Mouse (Mus musculus): ENCODE data around the gene Arhgap18. TPM values are rescaled to one million over a fixed set of nuclear protein-coding genes. Genes with fewer than 3 reads are reported as not detected.

Gene Arhgap18
- total and polyA plus RNA-seq, 2 experiments from 2014 or later = 31.7 to 32.5 TPM

DNA sequence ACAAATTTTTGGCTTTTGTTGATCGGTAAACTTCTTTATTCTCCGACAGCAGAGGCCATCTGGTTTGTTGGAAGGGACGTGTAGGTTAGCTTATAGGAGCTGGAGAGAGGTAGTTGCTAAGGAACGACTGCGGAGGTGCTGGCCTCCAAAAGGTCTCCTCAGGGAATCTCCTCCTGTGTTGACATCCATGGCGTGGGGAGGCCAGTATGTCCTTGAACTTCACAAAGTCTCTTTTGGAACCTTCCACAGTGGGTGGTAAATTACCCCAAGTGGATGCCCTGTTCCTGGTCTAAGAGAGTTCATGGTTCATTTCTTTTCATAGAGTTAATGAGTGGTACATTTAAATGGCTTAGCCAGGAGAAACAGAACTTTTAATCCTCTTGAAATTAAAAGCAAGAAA, 136.0 kb downstream of the Arhgap18 start:
- Histone ChIP-seq H3K36me3 (replicated peaks; ENCODE audit: control insufficient read depth, insufficient read depth, low read length) (peaks cover 21% of the 10 kb centered on the region), H3K4me3 (ENCODE audit: low read depth, low read length) (no peak overlapping the region), H3K9ac (replicated peaks; ENCODE audit: low read depth, low read length) (no peak overlapping the region), H3K4me2 (ENCODE audit: low read depth, low read length) (no peak overlapping the region), H3K27ac (ENCODE audit: low read depth) (no peak overlapping the region), H3K4me1 (ENCODE audit: control insufficient read depth, insufficient read depth) (no peaks in the 10 kb centered on the region), H3K9me3 (replicated peaks; ENCODE audit: control insufficient read depth, low read length) (no peaks in the 10 kb centered on the region), H3K27me3 (ENCODE audit: control insufficient read depth, insufficient read depth, low read length) (no peaks in the 10 kb centered on the region)
- TF ChIP-seq CTCF (IDR thresholded peaks at IDR 0.05; ENCODE audit: low read depth) (no peak), EP300 (IDR thresholded peaks at IDR 0.05; ENCODE audit: low read depth) (no peak)
- ATAC-seq (ENCODE audit: insufficient read depth, low read depth) (no peak), DNase-seq (ENCODE audit: low spot score) (no peak)
- 57% methylated on average over 6 of the region's 6 CpGs for WGBS

DNA sequence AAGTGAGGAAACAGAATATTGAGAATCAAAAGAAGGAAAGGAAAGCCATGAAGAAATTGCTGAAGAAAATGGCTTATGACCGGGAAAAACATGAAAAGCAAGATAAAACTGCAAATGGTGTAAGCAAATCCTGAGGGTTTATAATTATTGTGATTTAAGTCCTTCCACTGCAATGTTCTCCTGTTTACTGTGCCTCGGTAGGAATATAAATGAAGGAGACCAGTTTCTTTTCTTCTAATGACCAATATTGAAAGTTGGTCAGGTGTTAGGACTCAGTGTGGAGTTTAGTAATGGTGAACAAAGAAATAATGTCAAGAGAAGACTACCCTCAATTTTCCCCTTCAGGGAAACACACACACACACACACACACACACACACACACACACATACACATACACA, 136.5 kb downstream of the Arhgap18 start:
- ATAC-seq (ENCODE audit: insufficient read depth, low read depth) (no peak), DNase-seq (ENCODE audit: low spot score) (no peak)
- WGBS = 78% methylated on average over 2 of the region's 2 CpGs

DNA sequence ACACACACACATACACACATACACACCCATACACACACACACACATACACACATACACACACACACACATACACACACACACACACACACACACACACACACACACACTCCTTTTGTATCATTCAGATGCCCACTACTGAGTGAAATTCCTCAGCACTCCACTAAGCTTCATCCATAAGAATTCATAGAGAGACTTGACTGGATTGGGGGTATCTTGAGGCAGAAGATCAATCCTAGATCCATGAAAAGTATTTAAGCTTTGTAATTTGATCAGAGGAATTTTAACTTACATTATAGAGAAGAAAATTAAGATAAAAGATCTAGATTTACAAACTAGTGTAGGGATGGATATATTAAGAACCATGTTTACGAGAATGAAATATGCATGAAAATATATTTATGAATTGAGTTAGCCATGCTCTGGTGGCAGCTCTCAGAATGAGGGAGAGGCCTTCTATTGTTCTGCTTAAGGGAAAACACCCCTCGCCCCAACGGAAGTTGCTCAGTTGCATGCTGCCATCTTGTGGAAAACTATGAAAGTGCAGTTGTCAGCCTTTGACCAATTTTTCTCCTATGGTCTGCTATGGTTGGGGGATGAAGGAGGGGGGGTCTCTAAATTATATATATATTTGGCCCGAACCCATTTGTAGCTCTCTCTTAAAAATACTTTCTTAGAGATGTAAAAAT, 137.2 kb downstream of the Arhgap18 start:
- Histone ChIP-seq H3K27me3 (ENCODE audit: control insufficient read depth, insufficient read depth, low read length) (no peaks in the 10 kb centered on the region), H3K36me3 (replicated peaks; ENCODE audit: control insufficient read depth, insufficient read depth, low read length) (peaks cover 17% of the 10 kb centered on the region), H3K9ac (replicated peaks; ENCODE audit: low read depth, low read length) (no peak overlapping the region), H3K4me1 (ENCODE audit: control insufficient read depth, insufficient read depth) (no peaks in the 10 kb centered on the region), H3K4me3 (ENCODE audit: low read depth, low read length) (no peak overlapping the region), H3K4me2 (ENCODE audit: low read depth, low read length) (no peak overlapping the region), H3K9me3 (replicated peaks; ENCODE audit: control insufficient read depth, low read length) (no peaks in the 10 kb centered on the region), H3K27ac (ENCODE audit: low read depth) (no peak overlapping the region)
- peak; percentile 95 for TF ChIP-seq CTCF (IDR thresholded peaks at IDR 0.05; ENCODE audit: low read depth)
- no peak for TF ChIP-seq EP300 (IDR thresholded peaks at IDR 0.05; ENCODE audit: low read depth)
- 5% methylated on average over 4 of the region's 4 CpGs for WGBS
- ATAC-seq (ENCODE audit: insufficient read depth, low read depth) (peak; percentile 36; the same call in 1 of the 2 replicates), DNase-seq (ENCODE audit: low spot score) (peak; percentile 77)

More for the DNA sequence above, 136.5 kb downstream of the Arhgap18 start:
- Histone ChIP-seq H3K36me3 (replicated peaks; ENCODE audit: control insufficient read depth, insufficient read depth, low read length) (peaks cover 21% of the 10 kb centered on the region), H3K27me3 (ENCODE audit: control insufficient read depth, insufficient read depth, low read length) (no peaks in the 10 kb centered on the region), H3K9me3 (replicated peaks; ENCODE audit: control insufficient read depth, low read length) (no peaks in the 10 kb centered on the region), H3K4me2 (ENCODE audit: low read depth, low read length) (no peak overlapping the region), H3K27ac (ENCODE audit: low read depth) (no peak overlapping the region), H3K4me1 (ENCODE audit: control insufficient read depth, insufficient read depth) (no peaks in the 10 kb centered on the region), H3K9ac (replicated peaks; ENCODE audit: low read depth, low read length) (no peak overlapping the region), H3K4me3 (ENCODE audit: low read depth, low read length) (no peak overlapping the region)
- TF ChIP-seq EP300 (IDR thresholded peaks at IDR 0.05; ENCODE audit: low read depth) = no peak
- no peak for TF ChIP-seq CTCF (IDR thresholded peaks at IDR 0.05; ENCODE audit: low read depth)

DNA sequence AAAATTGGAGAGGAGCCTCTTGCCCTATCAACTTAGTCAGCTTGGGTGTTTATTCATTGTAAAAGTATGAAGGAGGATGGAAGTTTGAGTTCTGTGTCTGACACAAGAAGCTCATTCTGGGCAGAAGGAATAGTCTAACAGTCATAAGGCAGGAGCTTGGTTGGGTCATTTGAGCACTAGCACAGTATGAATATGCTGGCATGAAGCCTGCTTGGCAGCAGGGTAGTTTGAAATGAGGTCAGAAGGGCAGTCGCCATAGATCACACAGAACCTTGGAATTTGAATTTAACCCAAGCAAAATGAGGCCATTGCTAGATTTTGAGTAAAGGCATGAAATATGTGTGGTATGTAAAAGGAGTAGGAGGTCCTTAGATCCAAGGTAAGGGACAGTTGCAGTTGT, 139.9 kb downstream of the Arhgap18 start:
- no peak for TF ChIP-seq CTCF (IDR thresholded peaks at IDR 0.05; ENCODE audit: low read depth)
- TF ChIP-seq EP300 (IDR thresholded peaks at IDR 0.05; ENCODE audit: low read depth) = no peak
- Histone ChIP-seq H3K4me2 (ENCODE audit: low read depth, low read length) (no peak overlapping the region), H3K4me1 (ENCODE audit: control insufficient read depth, insufficient read depth) (no peaks in the 10 kb centered on the region), H3K9ac (replicated peaks; ENCODE audit: low read depth, low read length) (no peak overlapping the region), H3K36me3 (replicated peaks; ENCODE audit: control insufficient read depth, insufficient read depth, low read length) (peaks cover 9% of the 10 kb centered on the region; the same call in 1 of the 2 replicates), H3K4me3 (ENCODE audit: low read depth, low read length) (no peak overlapping the region), H3K9me3 (replicated peaks; ENCODE audit: control insufficient read depth, low read length) (no peaks in the 10 kb centered on the region), H3K27ac (ENCODE audit: low read depth) (no peak overlapping the region), H3K27me3 (ENCODE audit: control insufficient read depth, insufficient read depth, low read length) (no peaks in the 10 kb centered on the region)
- no peak for DNase-seq (ENCODE audit: low spot score)
- WGBS = 79% methylated on average over 1 of the region's 1 CpGs
- no peak for ATAC-seq (ENCODE audit: insufficient read depth, low read depth)

DNA sequence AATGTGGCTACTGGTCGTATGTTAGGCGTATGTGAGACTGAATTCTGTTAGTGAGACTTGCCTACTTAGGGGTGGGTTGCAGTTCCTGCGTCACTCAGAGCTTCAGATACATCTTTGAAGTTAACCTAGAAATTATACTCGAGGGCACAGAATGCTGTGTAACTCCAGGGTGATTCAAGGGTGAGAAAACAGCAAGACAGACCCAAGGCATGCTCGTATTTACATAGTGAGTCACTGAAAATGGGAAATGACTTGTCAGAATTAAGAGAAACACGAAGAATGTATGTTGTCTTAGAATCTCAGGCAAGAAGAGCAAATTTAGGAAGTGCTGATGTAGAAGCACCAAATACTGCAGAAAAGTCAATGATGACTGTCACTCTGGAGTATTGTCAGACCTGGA, 142.5 kb downstream of the Arhgap18 start:
- H3K27ac ChIP-seq (ENCODE audit: low read depth) = no peak overlapping the region
- ATAC-seq (ENCODE audit: insufficient read depth, low read depth) (no peak), DNase-seq (ENCODE audit: low spot score) (no peak)
- TF ChIP-seq EP300 (IDR thresholded peaks at IDR 0.05; ENCODE audit: low read depth) (no peak), CTCF (IDR thresholded peaks at IDR 0.05; ENCODE audit: low read depth) (no peak)
- 73% methylated on average over 6 of the region's 6 CpGs for WGBS
- H3K36me3 ChIP-seq (replicated peaks; ENCODE audit: control insufficient read depth, insufficient read depth, low read length) = peaks cover 6% of the 10 kb centered on the region; the same call in 1 of the 2 replicates
- no peak overlapping the region for H3K9ac ChIP-seq (replicated peaks; ENCODE audit: low read depth, low read length)
- H3K4me2 ChIP-seq (ENCODE audit: low read depth, low read length) = no peak overlapping the region
- H3K4me1 ChIP-seq (ENCODE audit: control insufficient read depth, insufficient read depth) = no peaks in the 10 kb centered on the region
- H3K27me3 ChIP-seq (ENCODE audit: control insufficient read depth, insufficient read depth, low read length) = no peaks in the 10 kb centered on the region
- H3K9me3 ChIP-seq (replicated peaks; ENCODE audit: control insufficient read depth, low read length) = no peaks in the 10 kb centered on the region
- no peak overlapping the region for H3K4me3 ChIP-seq (ENCODE audit: low read depth, low read length)

DNA sequence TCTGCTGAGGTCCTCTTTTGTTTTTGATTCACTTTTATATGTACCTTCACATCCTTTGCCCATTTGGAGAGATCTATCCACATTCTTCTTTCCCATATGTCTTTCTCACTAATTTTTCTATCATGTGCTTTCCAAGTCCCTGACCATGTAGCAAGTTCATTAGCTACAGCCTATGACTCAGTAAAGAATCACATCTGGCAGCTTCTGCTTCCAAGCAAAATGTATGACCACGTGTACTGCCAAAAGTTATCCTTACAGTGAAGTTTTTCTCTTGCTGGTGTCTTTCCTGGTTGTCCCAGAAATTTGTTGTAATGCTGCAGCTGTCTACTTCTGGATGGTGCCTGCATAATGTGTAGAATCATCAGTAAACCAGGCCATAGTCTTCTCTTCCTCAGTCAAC, 147.2 kb downstream of the Arhgap18 start:
- Histone ChIP-seq H3K9me3 (replicated peaks; ENCODE audit: control insufficient read depth, low read length) (no peaks in the 10 kb centered on the region), H3K27ac (ENCODE audit: low read depth) (no peak overlapping the region), H3K4me3 (ENCODE audit: low read depth, low read length) (no peak overlapping the region), H3K36me3 (replicated peaks; ENCODE audit: control insufficient read depth, insufficient read depth, low read length) (peaks cover 11% of the 10 kb centered on the region; the same call in 1 of the 2 replicates), H3K9ac (replicated peaks; ENCODE audit: low read depth, low read length) (no peak overlapping the region), H3K27me3 (ENCODE audit: control insufficient read depth, insufficient read depth, low read length) (no peaks in the 10 kb centered on the region), H3K4me1 (ENCODE audit: control insufficient read depth, insufficient read depth) (no peaks in the 10 kb centered on the region), H3K4me2 (ENCODE audit: low read depth, low read length) (no peak overlapping the region)
- ATAC-seq (ENCODE audit: insufficient read depth, low read depth) (no peak), DNase-seq (ENCODE audit: low spot score) (no peak)
- no peak for TF ChIP-seq EP300 (IDR thresholded peaks at IDR 0.05; ENCODE audit: low read depth)
- TF ChIP-seq CTCF (IDR thresholded peaks at IDR 0.05; ENCODE audit: low read depth) = no peak
- WGBS = 56% methylated on average over 1 of the region's 1 CpGs
